Mouse (Mus musculus) midbrain, embryonic 16.5 days (tissue): ENCODE measurements around the gene Shisa7. TPM values are rescaled to one million over a fixed set of nuclear protein-coding genes. Genes with fewer than 3 reads are reported as not detected.

Experiments used
- ATAC-seq: fragments of 200-750 bp; cut with Nextera tagmentation; 2 replicates; pipeline ENCODE4 v1.8.0; 2017; ENCODE audit warnings: moderate TSS enrichment
- H3K27ac ChIP-seq: fragments of 300-500 bp; sonication (generic); 2 replicates; pipeline ENCODE4 v1.5.1; 2014; ENCODE audit warnings: mild to moderate bottlenecking, low read length, mixed read lengths
- H3K27me3 ChIP-seq: fragments of 300-500 bp; sonication (generic); 2 replicates; pipeline ENCODE4 v1.6.1; 2014; ENCODE audit warnings: low read depth, low read length, mixed read lengths; ENCODE audit not compliant: control insufficient read depth, insufficient read depth
- H3K36me3 ChIP-seq: fragments of 300-500 bp; sonication (generic); 2 replicates; pipeline ENCODE4 v1.6.1; 2014; ENCODE audit warnings: mild to moderate bottlenecking, low read length, moderate library complexity, mixed read lengths; ENCODE audit not compliant: control insufficient read depth, insufficient read depth
- H3K4me1 ChIP-seq: fragments of 300-500 bp; sonication (generic); 2 replicates; pipeline ENCODE4 v1.6.1; 2014; ENCODE audit warnings: mild to moderate bottlenecking, low read length, mixed read lengths; ENCODE audit not compliant: control insufficient read depth, insufficient read depth
- H3K4me2 ChIP-seq: fragments of 300-500 bp; sonication (generic); 2 replicates; pipeline ENCODE4 v1.6.1; 2014; ENCODE audit warnings: mild to moderate bottlenecking, low read length, mixed read lengths
- H3K4me3 ChIP-seq: fragments of 300-500 bp; sonication (generic); 2 replicates; pipeline ENCODE4 v1.5.1; 2014; ENCODE audit warnings: low read depth, mild to moderate bottlenecking, low read length, moderate library complexity, mixed read lengths
- H3K9ac ChIP-seq: fragments of 300-500 bp; sonication (generic); 2 replicates; pipeline ENCODE4 v1.6.1; 2014; ENCODE audit warnings: low read depth, low read length, mixed read lengths
- H3K9me3 ChIP-seq: fragments of 300-500 bp; sonication (generic); replicated peaks from 2 replicates; pipeline ENCODE4 v1.6.1; 2014; ENCODE audit warnings: mild to moderate bottlenecking, low read length, mixed read lengths; ENCODE audit not compliant: control insufficient read depth, poor library complexity, severe bottlenecking
- WGBS: fragments of 180-500 bp; shearing (Covaris S2); extraction: QIAGEN DNeasy Blood & Tissue Kit; methylation state at CpG from one replicate; pipeline ENCODE4 v1.1.7; 2014; 5-methylcytosine and 5-hydroxymethylcytosine counted together
- polyA plus RNA-seq: library from polyadenylated mRNA; unstranded; fragments of >200 nt; fragmentation: Nextera tagmentation; extraction: Ambion mirVana; gene quantifications from 2 replicates; pipeline ENCODE4 v1.2.1, GENCODE M21; 2015

The Shisa7 gene
- polyA plus RNA-seq, 1 experiment from 2014 or later, result 14.6 TPM

- Histone ChIP-seq H3K27me3 (peaks cover 37% of the 10 kb centered on the region), H3K9me3 (no peaks in the 10 kb centered on the region), H3K4me3 (no peak overlapping the region), H3K9ac (no peak overlapping the region), H3K27ac (no peak overlapping the region), H3K4me1 (no peaks in the 10 kb centered on the region), H3K4me2 (no peak overlapping the region), H3K36me3 (no peaks in the 10 kb centered on the region)
- no peak for ATAC-seq
- WGBS, result 41% methylated on average over 5 of the region's 5 CpGs
Measured at GRCm38 (mm10) chr7:4779921-4780320, 64.6 kb downstream of the Shisa7 start.

DNA sequence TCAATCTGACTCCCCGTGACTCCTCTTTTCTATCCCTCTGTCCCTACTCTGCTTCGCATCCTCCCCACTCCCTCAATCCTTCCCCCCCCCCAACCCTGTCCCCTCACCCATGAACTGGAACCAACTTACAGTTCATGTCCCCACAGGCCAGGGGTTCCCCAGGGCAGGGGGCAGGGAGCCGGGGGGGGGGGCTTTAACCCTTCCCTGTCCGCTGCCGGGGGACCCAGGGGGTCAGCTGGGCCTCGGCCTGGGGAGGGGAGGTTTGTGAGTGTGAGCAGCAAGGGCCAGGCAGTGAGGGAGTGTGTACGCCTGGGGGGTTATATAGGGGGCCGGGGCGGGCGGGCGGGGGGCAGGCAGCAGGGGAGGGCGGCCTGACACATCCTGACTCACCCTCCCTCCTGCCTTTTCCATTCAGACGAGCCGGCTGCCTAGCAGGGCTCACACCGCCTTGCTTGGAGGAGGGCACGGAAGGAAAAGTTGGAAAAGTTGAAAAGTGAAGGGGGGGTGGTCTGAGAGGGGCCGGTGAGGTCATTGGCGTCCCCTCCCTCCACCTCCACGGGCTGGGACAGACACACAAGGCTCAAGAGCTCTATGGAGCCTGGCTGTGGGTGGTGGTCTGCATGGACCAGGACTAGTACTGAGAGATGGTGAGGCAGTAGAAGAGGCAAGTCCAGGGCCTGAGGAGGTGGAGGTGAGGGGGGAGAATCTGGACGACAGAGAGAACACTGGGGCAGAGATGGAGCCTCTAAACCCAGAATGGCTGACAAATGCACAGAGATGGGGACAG lies 66.5 kb downstream of the Shisa7 start:
- H3K4me3 ChIP-seq, result no peak overlapping the region
- H3K27ac ChIP-seq, result no peak overlapping the region
- no peaks in the 10 kb centered on the region for H3K9me3 ChIP-seq
- no peak overlapping the region for H3K4me2 ChIP-seq
- no peaks in the 10 kb centered on the region for H3K36me3 ChIP-seq
- ATAC-seq, result no peak
- H3K4me1 ChIP-seq, result no peaks in the 10 kb centered on the region
- H3K9ac ChIP-seq, result no peak overlapping the region
- WGBS, result 5% methylated on average over 18 of the region's 20 CpGs
- H3K27me3 ChIP-seq, result peaks cover 37% of the 10 kb centered on the region

DNA sequence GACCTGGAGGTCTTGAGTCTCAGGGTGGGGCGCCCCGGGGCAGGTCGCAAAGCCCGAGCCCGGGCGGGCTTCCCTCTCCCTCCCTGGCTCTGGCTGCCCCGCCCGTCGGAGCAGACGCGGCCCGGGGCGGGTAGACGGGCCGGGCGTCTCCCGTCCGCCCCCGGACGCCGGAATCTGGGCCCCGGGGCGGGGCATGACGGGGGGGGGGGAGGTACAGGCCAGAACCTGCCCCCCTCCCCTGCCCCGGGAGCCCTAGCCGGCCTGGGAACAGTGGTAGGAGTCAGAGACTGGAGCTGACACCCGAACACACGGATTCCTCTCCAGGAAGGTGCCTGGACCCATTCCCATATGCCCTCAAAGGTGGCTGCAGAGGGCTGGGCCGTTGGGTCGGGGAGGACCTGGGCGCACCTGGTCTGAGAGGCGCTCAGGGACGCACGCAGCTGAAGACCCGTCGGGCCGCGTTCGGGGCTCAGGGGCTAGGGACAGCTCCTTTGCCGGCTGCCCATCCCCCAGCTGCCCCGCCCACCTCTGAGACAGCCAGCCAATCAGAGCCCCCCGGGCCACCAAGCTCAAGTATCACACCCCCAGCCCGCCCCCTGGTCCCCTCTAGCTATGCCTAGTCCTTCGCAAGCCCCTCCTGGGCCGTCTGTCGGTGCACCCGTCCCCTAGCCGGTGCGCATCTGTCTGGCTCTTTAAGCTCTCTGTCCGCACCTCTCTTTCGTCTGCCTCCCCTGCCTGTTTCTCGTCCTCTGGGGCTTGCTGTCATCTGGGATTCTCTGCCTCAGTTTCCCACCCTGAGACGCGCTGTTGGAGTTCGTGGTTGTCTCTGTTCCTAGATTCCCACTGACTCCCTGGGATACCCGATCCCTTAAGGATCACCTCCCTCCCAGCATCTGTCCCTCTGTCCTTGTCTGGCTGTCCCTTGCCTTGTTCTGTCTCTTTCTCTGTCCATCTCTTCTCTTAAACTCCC lies 67.3 kb downstream of the Shisa7 start:
- peak; percentile 63 for ATAC-seq
- 1% methylated on average over 32 of the region's 56 CpGs for WGBS
- no peak overlapping the region for H3K27ac ChIP-seq
- H3K4me1 ChIP-seq, result no peaks in the 10 kb centered on the region
- peaks cover 37% of the 10 kb centered on the region for H3K27me3 ChIP-seq
- H3K9ac ChIP-seq, result peak overlapping the region; percentile 58
- no peaks in the 10 kb centered on the region for H3K36me3 ChIP-seq
- peak overlapping the region; percentile 41 for H3K4me3 ChIP-seq
- no peaks in the 10 kb centered on the region for H3K9me3 ChIP-seq
- H3K4me2 ChIP-seq, result peak overlapping the region; percentile 58

DNA sequence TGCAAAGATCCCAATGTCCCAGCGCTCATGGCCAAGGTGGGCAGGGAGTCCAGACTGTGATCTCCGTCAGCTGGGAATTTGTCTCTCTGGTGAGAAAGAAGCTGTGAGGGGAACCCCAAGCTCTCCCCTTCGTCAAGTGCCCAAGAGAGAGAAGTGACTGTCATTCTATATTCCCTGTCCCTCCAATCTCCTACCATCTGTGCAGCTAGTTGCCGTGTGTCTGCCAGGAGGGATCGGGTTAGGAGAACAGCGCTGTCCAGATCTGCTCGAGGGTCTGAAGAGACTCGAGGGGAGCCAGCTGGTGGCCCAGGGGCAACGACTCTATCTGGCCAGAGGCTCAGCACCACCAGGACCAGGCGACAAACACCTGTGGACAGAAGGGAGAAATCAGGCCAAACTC lies 68.4 kb downstream of the Shisa7 start:
- 54% methylated on average over 10 of the region's 10 CpGs for WGBS
- Histone ChIP-seq H3K4me3 (no peak overlapping the region), H3K4me2 (no peak overlapping the region), H3K36me3 (no peaks in the 10 kb centered on the region), H3K27ac (no peak overlapping the region), H3K9me3 (no peaks in the 10 kb centered on the region), H3K9ac (no peak overlapping the region), H3K4me1 (no peaks in the 10 kb centered on the region), H3K27me3 (peaks cover 37% of the 10 kb centered on the region)
- no peak for ATAC-seq

Other genes starting within 250 kb of the Shisa7 start
- 0.68 and 1.4 TPM in 2 replicates for gene Ptprh, start 240.7 kb downstream of the Shisa7 start, polyA plus RNA-seq
- gene Tmem86b, start 213.3 kb downstream of the Shisa7 start, polyA plus RNA-seq, result 2.1 and 2.4 TPM in 2 replicates
- 5.6 and 6.8 TPM in 2 replicates for gene Ppp6r1, start 185.7 kb downstream of the Shisa7 start, polyA plus RNA-seq
- 169 and 181 TPM in 2 replicates for gene Hspbp1, start 159.6 kb downstream of the Shisa7 start, polyA plus RNA-seq
- gene Brsk1, start 154.1 kb downstream of the Shisa7 start, polyA plus RNA-seq, result 7.5 and 7.8 TPM in 2 replicates
- 0.25 TPM in 1 of 2 replicates, not detected in the other for gene Tmem150b, start 119.4 kb downstream of the Shisa7 start, polyA plus RNA-seq
- gene Kmt5c, start 104.6 kb downstream of the Shisa7 start, polyA plus RNA-seq, result 58.5 and 61.1 TPM in 2 replicates
- 19.3 and 21.3 TPM in 2 replicates for gene Cox6b2, start 91.6 kb downstream of the Shisa7 start, polyA plus RNA-seq
- not detected in 2 replicates for gene Fam71e2, start 73.4 kb downstream of the Shisa7 start, polyA plus RNA-seq
- 1.3 TPM in 2 replicates for gene Il11, start 61.8 kb downstream of the Shisa7 start, polyA plus RNA-seq
- 0.48 and 0.73 TPM in 2 replicates for gene Tmem190, start 61.8 kb downstream of the Shisa7 start, polyA plus RNA-seq
- gene Tmem238, start 55.0 kb downstream of the Shisa7 start, polyA plus RNA-seq, result 6.2 and 6.5 TPM in 2 replicates
- gene Rpl28, start 51.8 kb downstream of the Shisa7 start, polyA plus RNA-seq, result 201 and 213 TPM in 2 replicates
- gene Ube2s, start 32.1 kb downstream of the Shisa7 start, polyA plus RNA-seq, result 226 and 253 TPM in 2 replicates
- gene Isoc2b, start 25.6 kb upstream of the Shisa7 start, polyA plus RNA-seq, result 3.6 and 5.0 TPM in 2 replicates
- 0.46 and 0.57 TPM in 2 replicates for gene Isoc2a, start 32.5 kb upstream of the Shisa7 start, polyA plus RNA-seq
- gene Gm36210, start 61.8 kb upstream of the Shisa7 start, polyA plus RNA-seq, result 0.32 and 0.38 TPM in 2 replicates
- 3.1 and 3.6 TPM in 2 replicates for gene Zfp628, start 70.5 kb upstream of the Shisa7 start, polyA plus RNA-seq
- gene Nat14, start 77.3 kb upstream of the Shisa7 start, polyA plus RNA-seq, result 48.2 and 49.4 TPM in 2 replicates
- gene Ssc5d, start 81.1 kb upstream of the Shisa7 start, polyA plus RNA-seq, result 0.72 and 0.85 TPM in 2 replicates
- gene Sbk2, start 119.7 kb upstream of the Shisa7 start, polyA plus RNA-seq, result 0.18 TPM in 1 of 2 replicates, not detected in the other
- 0.60 and 0.93 TPM in 2 replicates for gene Sbk3, start 126.5 kb upstream of the Shisa7 start, polyA plus RNA-seq
- gene Zfp579, start 151.5 kb upstream of the Shisa7 start, polyA plus RNA-seq, result 56.3 and 69.2 TPM in 2 replicates
- 6.7 and 7.9 TPM in 2 replicates for gene Zfp524, start 169.7 kb upstream of the Shisa7 start, polyA plus RNA-seq
- 30.7 and 35.5 TPM in 2 replicates for gene Fiz1, start 170.0 kb upstream of the Shisa7 start, polyA plus RNA-seq
- 0.41 and 1.0 TPM in 2 replicates for gene Gm44973, start 170.8 kb upstream of the Shisa7 start, polyA plus RNA-seq
- gene Zfp865, start 175.7 kb upstream of the Shisa7 start, polyA plus RNA-seq, result 6.6 and 7.2 TPM in 2 replicates
- gene Ccdc106, start 175.9 kb upstream of the Shisa7 start, polyA plus RNA-seq, result 70.0 and 73.1 TPM in 2 replicates
- not detected in 2 replicates for gene 4632433K11Rik, start 189.4 kb upstream of the Shisa7 start, polyA plus RNA-seq
- 10.5 and 10.8 TPM in 2 replicates for gene Zfp784, start 193.8 kb upstream of the Shisa7 start, polyA plus RNA-seq
- 101 and 117 TPM in 2 replicates for gene Zfp580, start 206.8 kb upstream of the Shisa7 start, polyA plus RNA-seq
- 96.7 and 103 TPM in 2 replicates for gene U2af2, start 217.4 kb upstream of the Shisa7 start, polyA plus RNA-seq
- gene Epn1, start 235.5 kb upstream of the Shisa7 start, polyA plus RNA-seq, result 107 and 120 TPM in 2 replicates